Mouse (Mus musculus) embryonic facial prominence, embryonic 11.5 days (tissue): ENCODE measurements around the gene Orc5. TPM values are rescaled to one million over a fixed set of nuclear protein-coding genes. Genes with fewer than 3 reads are reported as not detected.
A peak's percentile ranks its signal among the peaks of the same experiment; 100 is the strongest.
"Not testable (repeated sequence)": the region's sequence is repeated elsewhere in the genome, so short reads cannot be mapped to it uniquely, and the experiment has no call there.

Experiments used
- ATAC-seq: fragments of 200-750 bp; cut with Nextera tagmentation; replicated peaks from 2 replicates; pipeline ENCODE4 v1.8.0; 2017; ENCODE audit warnings: low read depth; ENCODE audit not compliant: insufficient number of reproducible peaks, low FRiP score, low TSS enrichment
- DNase-seq: peaks from one replicate; pipeline ENCODE4 v3.0.0-alpha.2; 2015; ENCODE audit warnings: low spot score
- H3K27ac ChIP-seq: fragments of 300-500 bp; sonication (generic); replicated peaks from 2 replicates; pipeline ENCODE4 v1.5.1; 2014; ENCODE audit warnings: mild to moderate bottlenecking, low read depth, low read length, control low read depth
- H3K27me3 ChIP-seq: fragments of 300-500 bp; sonication (generic); 2 replicates; pipeline ENCODE4 v1.6.1; 2014; ENCODE audit warnings: mild to moderate bottlenecking, low read length, moderate library complexity, mixed read lengths; ENCODE audit not compliant: control insufficient read depth, insufficient read depth
- H3K36me3 ChIP-seq: fragments of 300-500 bp; sonication (generic); replicated peaks from 2 replicates; pipeline ENCODE4 v1.6.1; 2014; ENCODE audit warnings: low read depth, mild to moderate bottlenecking, low read length, moderate library complexity, mixed read lengths; ENCODE audit not compliant: control insufficient read depth, insufficient read depth
- H3K4me1 ChIP-seq: fragments of 300-500 bp; sonication (generic); 2 replicates; pipeline ENCODE4 v1.6.1; 2014; ENCODE audit warnings: low read length, mixed read lengths; ENCODE audit not compliant: control insufficient read depth, insufficient read depth
- H3K4me2 ChIP-seq: fragments of 300-500 bp; sonication (generic); 2 replicates; pipeline ENCODE4 v1.6.1; 2014; ENCODE audit warnings: low read depth, mild to moderate bottlenecking, control low read depth, low read length, moderate library complexity
- H3K4me3 ChIP-seq: fragments of 300-500 bp; sonication (generic); 2 replicates; pipeline ENCODE4 v1.5.1; 2014; ENCODE audit warnings: low read depth, low read length, control low read depth
- H3K9ac ChIP-seq: fragments of 300-500 bp; sonication (generic); replicated peaks from 2 replicates; pipeline ENCODE4 v1.6.1; 2014; ENCODE audit warnings: mild to moderate bottlenecking, control low read depth, low read length
- H3K9me3 ChIP-seq: fragments of 300-500 bp; sonication (generic); replicated peaks from 2 replicates; pipeline ENCODE4 v1.6.1; 2016; ENCODE audit warnings: mild to moderate bottlenecking, low read length, inconsistent platforms, mixed read lengths; ENCODE audit not compliant: control insufficient read depth
- WGBS: fragments of 180-500 bp; shearing (Covaris S2); extraction: QIAGEN DNeasy Blood & Tissue Kit; methylation state at CpG from one replicate; pipeline ENCODE4 v1.1.7; 2014; 5-methylcytosine and 5-hydroxymethylcytosine counted together
- polyA plus RNA-seq: library from polyadenylated mRNA; unstranded; fragments of >200 nt; fragmentation: Nextera tagmentation; extraction: Ambion mirVana; gene quantifications from 2 replicates; pipeline ENCODE4 v1.2.1, GENCODE M21; 2014

Orc5 gene
- polyA plus RNA-seq, 1 experiment from 2014 or later: 59.9 TPM

DNA sequence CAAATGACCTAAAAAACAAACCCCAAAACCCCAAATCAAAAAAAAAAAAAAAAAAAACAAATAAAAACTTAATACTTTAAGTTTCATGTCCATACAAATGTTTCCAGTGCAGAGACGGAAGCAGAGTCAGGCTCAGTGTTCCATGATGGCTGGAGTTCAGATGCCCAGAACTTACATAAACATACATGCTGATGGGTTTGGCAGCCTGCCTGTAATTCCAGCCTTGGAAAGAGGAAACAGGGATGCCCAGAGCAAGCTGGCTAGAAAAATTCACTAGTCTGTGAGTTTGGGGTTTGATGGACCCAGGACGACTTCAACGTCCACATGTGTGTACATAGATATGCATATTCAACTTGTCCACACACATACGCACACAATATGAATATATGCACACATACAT, 27.6 kb downstream of the Orc5 start:
- no peaks in the 10 kb centered on the region for H3K27me3 ChIP-seq
- no peak overlapping the region for H3K4me2 ChIP-seq
- H3K9me3 ChIP-seq: no peaks in the 10 kb centered on the region
- H3K4me1 ChIP-seq: no peaks in the 10 kb centered on the region
- 87% methylated on average over 4 of the region's 4 CpGs for WGBS
- no peaks in the 10 kb centered on the region for H3K36me3 ChIP-seq
- H3K9ac ChIP-seq: no peak overlapping the region
- no peak for DNase-seq
- no peak overlapping the region for H3K4me3 ChIP-seq
- no peak overlapping the region for H3K27ac ChIP-seq
- no peak for ATAC-seq

- no peak overlapping the region for H3K9ac ChIP-seq
- H3K36me3 ChIP-seq: no peaks in the 10 kb centered on the region
- no peaks in the 10 kb centered on the region for H3K4me1 ChIP-seq
- 91% methylated on average over 2 of the region's 2 CpGs for whole genome bisulfite sequencing
- ATAC-seq (no peak), DNase-seq (no peak)
- no peaks in the 10 kb centered on the region for H3K9me3 ChIP-seq
- H3K27ac ChIP-seq: no peak overlapping the region
- H3K4me2 ChIP-seq: no peak overlapping the region
- no peaks in the 10 kb centered on the region for H3K27me3 ChIP-seq
- no peak overlapping the region for H3K4me3 ChIP-seq
Measured at GRCm38 (mm10) chr5:22519708-22520107, 30.5 kb downstream of the Orc5 start.

DNA sequence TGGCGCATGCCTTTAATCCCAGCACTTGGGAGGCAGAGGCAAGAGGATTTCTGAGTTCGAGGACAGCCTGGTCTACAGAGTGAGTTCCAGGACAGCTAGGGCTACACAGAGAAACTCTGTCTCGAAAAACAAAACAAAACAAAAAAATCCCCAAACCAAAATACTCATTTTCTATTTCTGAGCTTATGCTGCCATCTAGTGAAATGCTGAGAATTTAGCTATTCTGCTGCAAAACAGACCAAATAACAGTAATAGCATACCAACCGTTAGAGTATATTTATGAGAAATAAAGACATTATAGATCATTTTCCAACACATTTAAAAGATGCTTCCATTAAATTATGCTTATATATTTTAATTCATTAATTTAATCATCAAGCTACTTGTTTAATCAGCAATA, 34.5 kb downstream of the Orc5 start:
- not testable (repeated sequence) for H3K4me2 ChIP-seq, ATAC-seq, H3K9me3 ChIP-seq, H3K4me3 ChIP-seq, H3K4me1 ChIP-seq, H3K27me3 ChIP-seq, H3K9ac ChIP-seq, H3K27ac ChIP-seq, H3K36me3 ChIP-seq
- peak; percentile 7 for DNase-seq
- WGBS: 86% methylated on average over 4 of the region's 4 CpGs

DNA sequence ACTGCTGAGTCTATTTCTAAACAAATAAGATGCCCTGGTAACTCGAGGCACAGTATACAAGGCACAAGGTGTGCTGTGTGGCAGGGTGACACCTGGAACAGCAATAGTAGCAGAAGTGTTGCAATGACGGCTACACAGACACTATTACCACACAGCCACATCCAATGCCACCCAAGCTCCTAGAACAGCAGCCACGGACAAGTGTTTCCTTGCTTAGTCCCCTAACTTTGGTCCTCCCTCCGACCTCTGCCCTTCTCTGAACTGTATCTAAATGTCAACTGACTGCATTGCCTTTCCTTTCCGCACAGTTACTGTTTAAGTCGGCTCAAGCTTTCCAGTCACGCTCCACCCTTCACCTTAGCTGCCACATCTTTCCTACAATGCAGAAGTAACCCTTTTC, 36.0 kb downstream of the Orc5 start:
- not testable (repeated sequence) for H3K27ac ChIP-seq, H3K4me3 ChIP-seq, H3K9ac ChIP-seq, H3K27me3 ChIP-seq, H3K36me3 ChIP-seq, H3K4me1 ChIP-seq, H3K4me2 ChIP-seq, H3K9me3 ChIP-seq, ATAC-seq, DNase-seq
- no CpG with 5 or more reads among the region's 7 CpGs for WGBS

DNA sequence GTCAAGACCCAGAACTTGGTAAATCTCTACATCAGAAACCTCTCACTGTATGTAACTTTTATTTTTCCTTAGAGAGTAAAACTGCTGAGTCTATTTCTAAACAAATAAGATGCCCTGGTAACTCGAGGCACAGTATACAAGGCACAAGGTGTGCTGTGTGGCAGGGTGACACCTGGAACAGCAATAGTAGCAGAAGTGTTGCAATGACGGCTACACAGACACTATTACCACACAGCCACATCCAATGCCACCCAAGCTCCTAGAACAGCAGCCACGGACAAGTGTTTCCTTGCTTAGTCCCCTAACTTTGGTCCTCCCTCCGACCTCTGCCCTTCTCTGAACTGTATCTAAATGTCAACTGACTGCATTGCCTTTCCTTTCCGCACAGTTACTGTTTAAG, 37.6 kb downstream of the Orc5 start:
- H3K4me2 ChIP-seq, H3K4me1 ChIP-seq, H3K36me3 ChIP-seq, H3K27me3 ChIP-seq, H3K9me3 ChIP-seq, H3K9ac ChIP-seq, DNase-seq, H3K27ac ChIP-seq, ATAC-seq, H3K4me3 ChIP-seq: not testable (repeated sequence)
- no CpG with 5 or more reads among the region's 5 CpGs for WGBS

DNA sequence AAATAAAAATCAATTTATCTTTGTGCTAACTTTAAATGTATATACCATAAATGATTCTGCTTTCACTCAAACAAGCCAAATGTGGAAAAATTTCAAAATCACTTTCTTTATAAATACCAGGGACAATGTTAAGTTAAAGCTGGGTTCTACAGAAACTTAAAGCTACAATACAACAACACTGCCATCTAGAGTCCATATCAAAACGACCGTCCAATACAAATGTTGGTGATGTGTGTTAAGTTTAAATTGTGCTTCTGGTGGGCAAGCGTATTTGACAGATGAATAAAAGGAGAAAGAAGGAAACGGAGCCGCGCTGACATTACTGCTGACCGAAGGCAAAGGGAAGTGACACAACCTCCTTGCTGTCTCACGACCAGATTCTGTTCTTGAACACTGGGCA, 38.4 kb downstream of the Orc5 start:
- H3K9ac ChIP-seq: no peak overlapping the region
- H3K9me3 ChIP-seq: no peaks in the 10 kb centered on the region
- H3K4me1 ChIP-seq: no peaks in the 10 kb centered on the region
- H3K4me3 ChIP-seq: no peak overlapping the region
- ATAC-seq (no peak), DNase-seq (peak; percentile 52)
- no peak overlapping the region for H3K4me2 ChIP-seq
- H3K27ac ChIP-seq: no peak overlapping the region
- H3K27me3 ChIP-seq: no peaks in the 10 kb centered on the region
- WGBS: 78% methylated on average over 8 of the region's 8 CpGs
- H3K36me3 ChIP-seq: no peaks in the 10 kb centered on the region

- H3K36me3 ChIP-seq: no peaks in the 10 kb centered on the region
- ATAC-seq: no peak
- DNase-seq: no peak
- no peaks in the 10 kb centered on the region for H3K9me3 ChIP-seq
- no peaks in the 10 kb centered on the region for H3K4me1 ChIP-seq
- no peak overlapping the region for H3K9ac ChIP-seq
- no peak overlapping the region for H3K4me3 ChIP-seq
- no peak overlapping the region for H3K27ac ChIP-seq
- WGBS: 96% methylated on average over 5 of the region's 5 CpGs
- no peak overlapping the region for H3K4me2 ChIP-seq
- H3K27me3 ChIP-seq: no peaks in the 10 kb centered on the region
Measured at GRCm38 (mm10) chr5:22508560-22508959, 41.7 kb downstream of the Orc5 start.

DNA sequence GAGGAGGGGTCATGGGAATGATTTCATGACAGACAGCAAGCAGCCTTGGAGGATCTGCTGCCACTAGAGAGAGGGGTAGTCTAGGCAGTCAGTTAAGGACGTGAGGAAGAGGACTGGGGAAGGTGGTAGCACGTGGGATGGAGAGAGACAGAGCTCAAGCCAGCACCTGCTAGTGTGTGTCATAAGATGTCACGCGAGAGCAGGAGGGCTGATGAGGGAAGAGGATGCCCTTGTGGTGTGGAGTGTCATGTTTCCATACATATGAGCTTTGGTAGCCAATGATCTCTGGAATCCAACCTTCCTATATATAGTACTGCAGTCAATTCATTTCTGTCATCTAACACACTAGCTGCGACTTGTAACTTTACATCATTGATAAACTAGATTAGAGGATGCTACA, 50.8 kb downstream of the Orc5 start:
- Histone ChIP-seq H3K4me2 (no peak overlapping the region), H3K27me3 (no peaks in the 10 kb centered on the region), H3K4me3 (no peak overlapping the region), H3K4me1 (no peaks in the 10 kb centered on the region), H3K9me3 (no peaks in the 10 kb centered on the region), H3K9ac (no peak overlapping the region), H3K27ac (no peak overlapping the region), H3K36me3 (no peaks in the 10 kb centered on the region)
- WGBS: 83% methylated on average over 5 of the region's 5 CpGs
- DNase-seq: no peak
- no peak for ATAC-seq

GRCm38 (mm10) chr5:22491088-22491487, 59.1 kb downstream of the Orc5 start:
- ATAC-seq (no peak), DNase-seq (no peak)
- no peak overlapping the region for H3K4me2 ChIP-seq
- H3K9ac ChIP-seq: no peak overlapping the region
- no peak overlapping the region for H3K4me3 ChIP-seq
- H3K4me1 ChIP-seq: no peaks in the 10 kb centered on the region
- no peaks in the 10 kb centered on the region for H3K27me3 ChIP-seq
- H3K27ac ChIP-seq: no peak overlapping the region
- H3K9me3 ChIP-seq: no peaks in the 10 kb centered on the region
- no peaks in the 10 kb centered on the region for H3K36me3 ChIP-seq
